Mouse (Mus musculus): ENCODE data around the gene Ptpn18. TPM values are rescaled to one million over a fixed set of nuclear protein-coding genes. Genes with fewer than 3 reads are reported as not detected.

The Ptpn18 gene
- total RNA-seq, 1 experiment: 4.0 TPM

GRCm38 (mm10) chr1:34478891-34479655 is 19.5 kb downstream of the Ptpn18 start:
- in situ Hi-C loops (cut with MboI; ENCODE audit: low sequenced_read_pairs in 2 of 2, unreplicated experiment in 2 of 2): no loop called here
- no peak overlapping the region for H3K27ac ChIP-seq (ENCODE audit: insufficient read depth, low read depth, low read length, poor library complexity, severe bottlenecking)
- H3K36me3 ChIP-seq (ENCODE audit: control insufficient read depth, insufficient read depth, low read length, poor library complexity, severe bottlenecking): no peaks in the 10 kb centered on the region
- no peak overlapping the region for H3K9ac ChIP-seq (ENCODE audit: insufficient read depth, low read depth, low read length, poor library complexity, severe bottlenecking)
- no peak for DNase-seq (ENCODE audit: low read depth, low spot score)
- no peak overlapping the region for H3K4me3 ChIP-seq (ENCODE audit: insufficient read depth in 1 of 2, low read depth in 1 of 2, low read length in 2 of 2, poor library complexity in 1 of 2, severe bottlenecking in 1 of 2)
- no peaks in the 10 kb centered on the region for H3K9me3 ChIP-seq (ENCODE audit: control insufficient read depth, insufficient read depth, low read depth, low read length)
- no peaks in the 10 kb centered on the region for H3K4me1 ChIP-seq (ENCODE audit: control insufficient read depth in 2 of 2, insufficient read depth in 2 of 2, low read length in 2 of 2, poor library complexity in 1 of 2)
- no peak for TF ChIP-seq ZC3H11A (IDR thresholded peaks at IDR 0.05; ENCODE audit: borderline replicate concordance, low read depth, low read length)

GRCm38 (mm10) chr1:34480801-34481200 is 21.2 kb downstream of the Ptpn18 start:
- H3K4me3 ChIP-seq (ENCODE audit: insufficient read depth in 1 of 2, low read depth in 1 of 2, low read length in 2 of 2, poor library complexity in 1 of 2, severe bottlenecking in 1 of 2): no peak overlapping the region
- H3K4me1 ChIP-seq (ENCODE audit: control insufficient read depth in 2 of 2, insufficient read depth in 2 of 2, low read length in 2 of 2, poor library complexity in 1 of 2): peaks cover 0 to 2% of the 10 kb centered on the region in 2 experiments; a peak in 1 of 4 replicates
- no peak overlapping the region for H3K9ac ChIP-seq (ENCODE audit: insufficient read depth, low read depth, low read length, poor library complexity, severe bottlenecking)
- TF ChIP-seq ZC3H11A (IDR thresholded peaks at IDR 0.05; ENCODE audit: borderline replicate concordance, low read depth, low read length) (no peak), MAFK (IDR thresholded peaks at IDR 0.05; ENCODE audit: insufficient read depth, low read depth, low read length) (no peak), HCFC1 (IDR thresholded peaks at IDR 0.05; ENCODE audit: borderline replicate concordance, insufficient read depth, low read length) (no peak), CHD2 (IDR thresholded peaks at IDR 0.05; ENCODE audit: low read depth, low read length) (no peak)
- in situ Hi-C loops (cut with MboI; ENCODE audit: low sequenced_read_pairs in 2 of 2, unreplicated experiment in 2 of 2): no loop called here
- no peak for DNase-seq (ENCODE audit: low read depth, low spot score)
- no peak overlapping the region for H3K27ac ChIP-seq (ENCODE audit: insufficient read depth, low read depth, low read length, poor library complexity, severe bottlenecking)
- no peaks in the 10 kb centered on the region for H3K36me3 ChIP-seq (ENCODE audit: control insufficient read depth, insufficient read depth, low read length, poor library complexity, severe bottlenecking)
- H3K9me3 ChIP-seq (ENCODE audit: control insufficient read depth, insufficient read depth, low read depth, low read length): no peaks in the 10 kb centered on the region

- H3K4me1 ChIP-seq (ENCODE audit: control insufficient read depth in 2 of 2, insufficient read depth in 2 of 2, low read length in 2 of 2, poor library complexity in 1 of 2): peaks cover 0 to 2% of the 10 kb centered on the region in 2 experiments; a peak in 1 of 4 replicates
- no peak for TF ChIP-seq ZC3H11A (IDR thresholded peaks at IDR 0.05; ENCODE audit: borderline replicate concordance, low read depth, low read length)
- no peak for TF ChIP-seq MAFK (IDR thresholded peaks at IDR 0.05; ENCODE audit: insufficient read depth, low read depth, low read length)
- in situ Hi-C loops (cut with MboI; ENCODE audit: low sequenced_read_pairs in 2 of 2, unreplicated experiment in 2 of 2): no loop called here
These were observed 22.5 kb downstream of the Ptpn18 start for GRCm38 (mm10) chr1:34481920-34482669.

GRCm38 (mm10) chr1:34484470-34484869 is 24.9 kb downstream of the Ptpn18 start:
- DNase-seq (ENCODE audit: low read depth, low spot score): no peak
- Histone ChIP-seq H3K9ac (ENCODE audit: insufficient read depth, low read depth, low read length, poor library complexity, severe bottlenecking) (no peak overlapping the region), H3K27ac (ENCODE audit: insufficient read depth, low read depth, low read length, poor library complexity, severe bottlenecking) (no peak overlapping the region), H3K4me3 (ENCODE audit: insufficient read depth in 1 of 2, low read depth in 1 of 2, low read length in 2 of 2, poor library complexity in 1 of 2, severe bottlenecking in 1 of 2) (no peak overlapping the region), H3K36me3 (ENCODE audit: control insufficient read depth, insufficient read depth, low read length, poor library complexity, severe bottlenecking) (no peaks in the 10 kb centered on the region), H3K9me3 (ENCODE audit: control insufficient read depth, insufficient read depth, low read depth, low read length) (no peaks in the 10 kb centered on the region), H3K4me1 (ENCODE audit: control insufficient read depth in 2 of 2, insufficient read depth in 2 of 2, low read length in 2 of 2, poor library complexity in 1 of 2) (peaks cover 0 to 2% of the 10 kb centered on the region in 2 experiments; a peak in 1 of 4 replicates)
- no peak for TF ChIP-seq ZC3H11A (IDR thresholded peaks at IDR 0.05; ENCODE audit: borderline replicate concordance, low read depth, low read length)
- no peak for TF ChIP-seq CHD2 (IDR thresholded peaks at IDR 0.05; ENCODE audit: low read depth, low read length)
- TF ChIP-seq MAFK (IDR thresholded peaks at IDR 0.05; ENCODE audit: insufficient read depth, low read depth, low read length): no peak
- TF ChIP-seq HCFC1 (IDR thresholded peaks at IDR 0.05; ENCODE audit: borderline replicate concordance, insufficient read depth, low read length): no peak
- TF ChIP-seq ZNF384 (IDR thresholded peaks at IDR 0.05; ENCODE audit: low read depth, low read length): no peak
- in situ Hi-C loops (cut with MboI; ENCODE audit: low sequenced_read_pairs in 2 of 2, unreplicated experiment in 2 of 2): no loop called here

More at GRCm38 (mm10) chr1:34481920-34482669, 22.5 kb downstream of the Ptpn18 start:
- no peak overlapping the region for H3K4me3 ChIP-seq (ENCODE audit: insufficient read depth in 1 of 2, low read depth in 1 of 2, low read length in 2 of 2, poor library complexity in 1 of 2, severe bottlenecking in 1 of 2)
- H3K9me3 ChIP-seq (ENCODE audit: control insufficient read depth, insufficient read depth, low read depth, low read length): no peaks in the 10 kb centered on the region
- no peaks in the 10 kb centered on the region for H3K36me3 ChIP-seq (ENCODE audit: control insufficient read depth, insufficient read depth, low read length, poor library complexity, severe bottlenecking)
- no peak for DNase-seq (ENCODE audit: low read depth, low spot score)
- H3K9ac ChIP-seq (ENCODE audit: insufficient read depth, low read depth, low read length, poor library complexity, severe bottlenecking): no peak overlapping the region
- no peak overlapping the region for H3K27ac ChIP-seq (ENCODE audit: insufficient read depth, low read depth, low read length, poor library complexity, severe bottlenecking)

Measured in ES-E14 (cell line).